Mouse (Mus musculus): Measurements from ENCODE around the gene Coq8b.
"Not testable (repeated sequence)": the region's sequence is repeated elsewhere in the genome, so short reads cannot be mapped to it uniquely, and the experiment has no call there.

The Coq8b gene

DNA sequence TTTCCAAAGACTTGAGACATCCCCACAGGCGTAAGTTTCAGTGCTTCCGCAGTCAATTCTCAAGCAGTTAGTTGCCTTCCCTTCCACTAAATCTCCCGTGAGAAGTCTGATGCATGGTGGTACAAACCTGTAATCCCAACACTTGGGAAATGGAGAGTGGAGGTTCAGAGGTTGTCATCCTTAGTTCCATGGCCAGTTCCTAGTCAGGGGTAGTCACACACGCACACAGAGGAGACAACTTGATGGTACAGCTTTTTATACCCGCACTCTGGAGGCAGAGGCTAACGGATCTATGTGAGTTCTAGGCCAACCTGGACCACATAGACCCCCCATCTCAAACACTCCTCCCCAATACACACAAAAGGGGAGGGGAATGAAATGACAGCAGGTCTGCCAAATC, 4.0 kb upstream of the Coq8b start:
- no peak for DNase-seq (ENCODE audit: low spot score in 2 of 2)

DNA sequence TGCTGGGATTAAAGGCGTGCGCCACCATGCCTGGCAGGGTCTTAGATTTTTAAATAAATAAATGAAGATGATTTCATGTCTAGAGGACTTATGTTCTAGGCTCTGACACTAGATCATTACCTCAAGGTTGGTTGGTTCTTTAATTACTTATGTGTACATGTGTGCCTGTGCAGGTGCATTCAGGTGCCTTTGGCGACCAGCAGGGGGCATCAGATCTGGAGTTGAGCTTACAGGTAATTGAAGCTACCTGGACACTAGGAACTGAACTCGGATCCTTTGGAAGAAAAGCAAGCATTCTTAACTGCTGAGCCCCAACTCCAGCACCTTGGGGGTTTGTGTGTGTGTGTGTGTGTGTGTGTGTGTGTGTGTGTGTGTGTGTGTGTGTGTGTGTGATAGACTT, 2.0 kb upstream of the Coq8b start:
- no peak for DNase-seq (ENCODE audit: low spot score in 2 of 2)

DNA sequence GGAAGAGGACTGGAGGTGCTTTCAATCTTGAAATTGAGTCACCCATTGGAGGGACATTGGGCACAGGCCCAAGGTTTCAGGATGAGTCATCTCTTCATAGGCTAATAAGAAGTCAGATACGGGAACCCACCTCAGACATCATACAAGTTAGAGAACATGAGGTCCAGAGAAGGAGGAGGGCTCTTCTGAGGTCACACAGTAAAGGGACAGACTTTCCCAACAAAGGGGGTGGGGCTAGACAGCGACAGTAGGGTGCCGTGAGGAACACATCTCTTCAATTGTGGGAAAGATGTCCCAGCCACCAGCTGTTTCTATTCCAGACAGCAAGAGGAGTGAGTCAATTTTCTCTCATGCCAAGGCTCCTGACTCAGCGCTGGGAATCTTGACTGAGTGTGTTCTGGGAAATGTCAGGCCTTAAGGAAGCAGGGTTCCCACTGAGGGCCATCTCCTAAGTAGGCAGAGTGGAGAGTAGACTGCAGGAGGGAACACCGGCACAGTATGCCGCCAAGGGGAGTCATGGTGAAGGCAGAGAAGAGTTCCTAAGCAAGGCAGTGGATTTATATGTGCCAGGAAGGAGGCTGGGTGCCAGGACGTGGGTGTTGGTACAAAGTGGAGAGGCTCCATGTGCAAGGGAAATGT, 1.0 kb upstream of the Coq8b start:
- DNase-seq (ENCODE audit: low spot score in 2 of 2) = peak; percentile 57 to 75

DNA sequence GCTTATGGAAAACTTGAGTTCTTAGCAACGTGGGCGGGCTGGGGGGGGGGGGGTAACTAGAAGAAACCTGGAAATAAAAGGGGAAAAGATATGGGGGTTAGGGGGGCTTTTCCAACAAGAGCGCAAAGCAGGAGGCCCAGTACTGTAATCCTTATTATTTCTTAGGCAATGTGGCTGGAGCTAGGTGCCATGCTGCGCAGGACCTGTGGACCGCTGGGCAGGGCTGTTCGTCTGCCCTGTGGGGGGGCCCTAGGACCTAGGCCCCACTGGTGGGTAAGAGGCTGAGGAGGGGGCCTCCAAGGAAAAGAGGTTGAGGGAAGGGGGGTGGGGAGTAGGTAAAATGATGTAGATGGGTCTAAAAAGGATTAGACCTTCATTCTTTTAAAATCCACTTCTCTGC, 477 bp downstream of the Coq8b start:
- no peak for DNase-seq (ENCODE audit: low spot score in 2 of 2)

DNA sequence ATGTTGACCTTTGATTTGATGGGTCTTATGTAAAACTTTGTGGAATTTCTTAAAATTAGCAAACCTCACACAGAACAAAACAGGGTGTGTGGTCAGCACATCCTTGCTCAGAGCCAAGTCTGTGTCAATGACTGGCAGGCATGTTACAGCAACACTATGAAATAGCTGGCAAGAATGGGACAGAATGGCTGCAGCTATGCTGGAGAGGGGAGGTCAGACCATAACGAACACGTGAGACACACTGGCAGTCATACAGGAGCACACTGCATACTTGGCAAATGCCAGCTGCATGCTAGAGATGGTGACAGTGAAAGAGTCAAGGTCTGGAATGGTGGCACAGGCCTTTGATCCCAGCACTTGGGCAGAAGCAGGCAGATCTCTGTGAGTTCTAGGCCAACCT, 2.9 kb downstream of the Coq8b start:
- no peak for DNase-seq (ENCODE audit: low spot score in 2 of 2)

DNA sequence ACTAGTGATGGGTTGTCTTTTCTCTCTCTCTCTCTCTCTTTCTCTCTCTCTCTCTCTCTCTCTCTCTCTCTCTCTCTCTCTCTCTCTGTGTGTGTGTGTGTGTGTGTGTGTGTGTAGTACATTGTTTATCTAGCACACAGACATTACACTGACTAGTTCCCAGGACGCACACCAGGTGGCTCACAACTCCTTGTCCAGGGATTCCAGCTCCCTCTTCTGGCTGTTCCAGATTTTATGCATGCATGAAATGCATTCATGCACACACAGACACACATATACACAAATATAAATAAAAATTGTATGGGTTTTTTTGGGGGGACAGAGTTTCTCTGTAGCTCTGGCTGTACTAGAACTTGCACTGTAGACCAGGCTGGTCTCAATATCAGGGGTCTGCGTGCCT, 4.7 kb downstream of the Coq8b start:
- DNase-seq (ENCODE audit: low spot score in 2 of 2) = no peak

DNA sequence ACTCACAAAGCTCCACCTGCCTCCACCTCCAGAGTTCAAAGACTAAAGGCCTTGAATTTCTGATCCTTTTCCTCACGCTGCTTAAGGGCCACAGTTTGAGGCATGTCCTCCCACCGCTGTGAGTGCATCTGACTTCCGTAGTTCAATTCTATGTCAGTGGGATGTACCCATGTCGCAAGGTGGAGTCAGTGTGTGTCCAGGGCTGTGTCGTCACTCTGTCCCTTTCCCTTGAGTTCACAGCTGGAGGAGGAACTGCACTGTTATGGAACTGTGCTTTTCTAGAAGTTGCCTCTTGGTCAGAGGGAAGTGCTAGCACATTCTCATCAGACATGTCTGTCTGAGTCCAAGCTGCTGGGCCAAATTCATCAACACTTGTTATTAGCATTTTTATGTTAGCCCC, 5.7 kb downstream of the Coq8b start:
- no peak for DNase-seq (ENCODE audit: low spot score in 2 of 2)

DNA sequence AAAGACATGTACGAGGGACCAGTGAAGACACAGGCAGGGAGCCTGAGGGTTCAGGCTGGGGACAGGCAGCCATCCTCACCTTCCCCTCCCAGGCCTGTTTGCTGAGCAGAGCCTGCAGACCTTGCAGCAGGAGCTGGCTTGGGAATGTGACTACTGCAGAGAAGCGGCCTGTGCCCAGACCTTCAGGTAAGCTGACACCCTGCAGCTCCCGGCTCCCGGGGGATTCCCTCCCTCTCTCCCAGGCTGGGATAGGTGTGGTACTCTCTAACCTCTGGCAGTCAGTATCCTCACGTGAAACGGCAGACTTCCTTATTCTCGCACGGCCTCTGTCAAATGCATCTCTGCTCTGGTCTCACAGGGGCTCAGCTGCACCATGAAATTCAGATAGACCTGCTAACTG, 10.4 kb downstream of the Coq8b start:
- DNase-seq (ENCODE audit: low spot score in 2 of 2) = no peak

DNA sequence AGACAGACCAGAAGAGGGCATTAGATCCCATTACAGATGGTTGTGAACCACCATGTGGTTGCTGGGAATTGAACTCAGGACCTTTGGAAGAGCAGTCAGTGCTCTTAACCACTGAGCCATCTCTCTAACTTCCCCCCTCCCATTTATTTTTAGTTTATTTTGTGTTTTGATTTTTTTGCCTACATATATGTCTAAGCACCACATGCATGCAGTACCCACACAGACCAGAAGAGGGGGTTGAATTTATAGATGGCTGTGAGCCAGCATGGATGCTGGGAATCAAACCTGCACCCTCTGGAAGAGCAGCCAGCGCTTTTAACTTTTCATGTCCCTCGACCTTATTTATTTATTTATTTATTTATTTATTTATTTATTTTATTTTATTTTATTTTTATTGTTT, 11.3 kb downstream of the Coq8b start:
- DNase-seq (ENCODE audit: low spot score in 2 of 2) = not testable (repeated sequence)

DNA sequence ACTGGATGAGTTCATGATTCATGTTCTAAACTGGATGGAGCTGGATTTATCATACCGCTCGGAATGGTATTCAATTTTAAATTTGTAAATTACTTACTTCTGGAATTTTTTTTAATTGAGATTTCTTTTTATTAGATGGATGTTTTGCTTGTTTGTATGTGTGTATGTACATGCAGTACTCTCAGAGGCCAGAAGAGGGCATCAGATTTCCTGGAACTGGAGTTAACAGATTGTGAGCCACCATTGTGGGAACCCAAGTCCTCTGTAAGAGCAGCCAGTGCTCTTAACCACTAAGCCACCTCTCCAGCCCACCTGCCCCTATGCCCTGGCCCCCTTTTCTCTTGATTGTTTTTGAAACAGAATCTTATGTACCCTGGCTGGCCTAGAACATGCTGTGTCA, 16.3 kb downstream of the Coq8b start:
- DNase-seq (ENCODE audit: low spot score in 2 of 2) = no peak

DNA sequence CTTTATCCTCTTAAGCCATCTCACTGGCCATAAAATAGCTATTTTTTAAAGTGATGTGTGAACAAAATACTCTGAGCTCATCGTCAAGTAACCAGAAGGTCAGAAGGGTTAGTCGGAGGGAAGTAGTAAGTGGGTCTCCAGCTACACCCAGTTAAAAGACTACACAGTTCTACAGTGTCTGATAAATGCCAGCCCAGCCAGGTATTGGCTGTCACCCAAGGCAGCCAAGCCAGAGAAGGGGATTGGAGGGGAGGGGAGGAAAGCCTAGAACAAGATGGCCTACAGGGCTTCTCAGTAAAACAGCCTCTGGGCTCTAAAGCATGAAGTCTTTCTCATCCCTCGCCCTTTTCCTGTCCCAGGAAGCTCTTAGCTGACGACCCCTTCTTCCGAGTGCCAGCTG, 17.1 kb downstream of the Coq8b start:
- no peak for DNase-seq (ENCODE audit: low spot score in 2 of 2)

DNA sequence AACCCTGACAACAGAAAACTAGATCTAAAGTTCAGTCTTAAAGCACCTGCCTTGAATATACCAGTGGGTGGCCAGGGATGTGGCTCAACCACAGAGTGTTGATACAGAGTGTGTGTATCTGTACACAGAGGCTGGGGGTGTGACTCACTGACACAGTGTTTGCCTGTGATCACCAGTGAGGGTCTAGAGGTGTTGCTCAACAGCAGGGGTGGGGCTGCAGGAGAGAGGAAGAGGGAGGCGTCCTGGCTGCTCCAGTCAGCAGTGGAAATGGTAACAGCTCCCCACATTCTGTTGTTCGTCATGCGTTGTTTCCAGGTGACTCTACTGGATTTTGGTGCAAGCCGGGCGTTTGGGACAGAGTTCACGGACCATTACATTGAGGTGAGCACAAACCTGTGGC, 19.1 kb downstream of the Coq8b start:
- no peak for DNase-seq (ENCODE audit: low spot score in 2 of 2)

DNA sequence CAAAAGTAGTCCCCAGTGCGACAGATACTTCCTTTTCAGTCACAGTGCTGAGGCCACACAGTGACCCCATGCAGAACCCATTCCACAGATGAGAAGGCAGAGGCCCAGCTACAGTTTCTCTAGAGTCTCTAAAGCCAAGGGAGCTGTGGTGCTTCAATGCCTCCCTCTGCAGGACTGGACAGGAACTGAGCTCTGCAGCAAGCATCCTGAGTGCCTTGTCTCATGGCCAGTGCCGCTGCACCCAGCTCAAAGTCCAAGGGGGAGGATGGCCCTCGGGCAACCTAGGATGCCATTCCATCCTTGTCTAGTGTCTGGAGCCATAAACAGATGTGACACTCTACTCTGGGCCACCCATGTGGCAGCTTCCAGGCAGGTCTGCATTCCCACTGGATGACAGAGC, 22.9 kb downstream of the Coq8b start:
- no peak for DNase-seq (ENCODE audit: low spot score in 2 of 2)

DNA sequence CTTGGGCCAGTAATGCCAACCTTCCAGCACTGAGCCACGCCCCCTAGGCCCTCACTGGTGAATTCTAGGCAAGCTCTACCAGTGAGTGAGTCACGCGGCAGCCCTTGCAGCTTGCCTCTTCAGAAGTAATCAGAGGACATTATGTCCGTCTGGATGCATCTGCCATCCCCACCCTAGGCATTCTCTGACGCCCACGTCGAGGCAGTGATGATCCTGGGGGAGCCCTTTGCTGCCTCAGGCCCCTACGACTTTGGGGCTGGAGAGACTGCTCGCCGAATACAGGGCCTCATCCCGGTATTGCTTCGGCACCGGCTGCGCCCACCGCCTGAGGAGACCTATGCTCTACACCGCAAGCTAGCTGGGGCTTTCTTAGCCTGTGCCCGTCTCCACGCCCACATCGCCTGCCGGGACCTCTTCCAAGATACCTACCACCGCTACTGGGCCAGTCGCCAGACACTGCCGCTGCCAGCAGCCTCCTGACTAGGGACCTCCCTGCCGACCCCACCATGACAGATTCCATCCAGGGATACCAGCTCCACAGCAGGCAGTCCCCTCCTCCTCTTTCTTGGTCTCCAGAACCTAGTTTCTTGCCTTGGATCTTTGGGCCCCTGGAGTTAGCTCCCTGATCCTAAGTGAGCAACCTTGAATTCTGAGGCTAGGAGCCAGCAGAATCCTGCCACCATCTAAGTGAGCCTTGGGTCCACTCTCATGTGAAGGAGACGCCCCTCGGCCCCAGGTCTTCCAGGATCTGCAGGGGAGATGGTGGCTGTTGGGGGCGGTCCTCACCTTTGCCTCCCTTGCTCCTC, 24.4 kb downstream of the Coq8b start:
- DNase-seq (ENCODE audit: low spot score in 2 of 2) = peak; percentile 63 to 65

DNA sequence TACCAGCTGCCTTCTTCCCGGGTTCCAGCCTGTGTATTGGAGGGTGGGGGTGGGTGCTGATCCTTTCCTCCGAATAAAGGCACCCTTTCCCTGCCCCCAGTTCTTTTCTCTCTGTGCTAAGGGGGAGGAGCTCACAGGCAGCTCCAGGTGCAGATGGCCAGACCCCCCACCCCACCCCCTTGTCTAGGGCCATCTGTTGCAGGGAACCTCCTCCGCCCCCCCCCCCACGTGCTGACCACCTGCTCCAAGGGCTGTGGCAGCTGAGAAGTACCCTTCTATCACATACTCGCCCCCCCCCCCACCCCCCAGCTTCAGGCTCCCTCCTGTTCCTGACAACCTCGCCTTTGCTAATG, 25.0 kb downstream of the Coq8b start:
- no peak for DNase-seq (ENCODE audit: low spot score in 2 of 2)

DNA sequence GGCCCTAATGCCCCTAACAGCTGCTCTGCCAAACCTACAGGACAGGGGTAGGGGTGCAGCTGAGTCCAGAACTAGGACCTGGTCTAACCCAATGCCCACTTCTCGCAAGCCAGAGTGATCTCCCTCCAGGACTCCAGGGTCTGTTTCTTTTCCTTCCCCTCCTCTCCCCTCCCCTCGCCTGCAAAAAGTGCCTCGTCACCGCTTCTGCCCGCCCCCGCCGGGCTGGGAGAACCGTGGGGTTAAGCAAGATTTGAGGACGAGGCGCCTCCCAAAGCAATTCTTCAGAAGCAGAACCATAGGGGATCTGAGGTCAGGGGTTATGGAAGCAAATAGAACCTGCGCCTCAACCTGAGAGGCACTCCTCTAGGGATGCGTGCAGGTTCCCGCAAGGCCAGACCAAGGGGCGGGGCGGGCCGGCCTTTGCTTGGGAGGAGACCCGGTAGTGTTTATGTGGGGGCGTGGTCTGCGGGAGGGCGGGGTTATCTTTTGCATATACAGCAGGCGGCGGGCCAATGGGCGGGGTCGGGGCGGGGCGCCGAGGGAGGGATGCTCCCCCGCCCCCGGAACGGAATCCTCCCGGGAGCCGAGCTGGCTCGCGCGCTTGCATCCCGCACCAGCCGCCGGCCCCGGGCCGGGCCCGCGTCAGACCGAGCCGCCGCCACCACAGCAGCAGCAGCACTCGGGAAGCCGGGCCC, 25.5 kb downstream of the Coq8b start, which contains the start of gene Numbl:
Gene Numbl, plus strand, starts transcription at position 229 of the 695 bp plus-strand sequence.
- DNase-seq (ENCODE audit: low spot score in 2 of 2) = peak; percentile 86 to 89

DNA sequence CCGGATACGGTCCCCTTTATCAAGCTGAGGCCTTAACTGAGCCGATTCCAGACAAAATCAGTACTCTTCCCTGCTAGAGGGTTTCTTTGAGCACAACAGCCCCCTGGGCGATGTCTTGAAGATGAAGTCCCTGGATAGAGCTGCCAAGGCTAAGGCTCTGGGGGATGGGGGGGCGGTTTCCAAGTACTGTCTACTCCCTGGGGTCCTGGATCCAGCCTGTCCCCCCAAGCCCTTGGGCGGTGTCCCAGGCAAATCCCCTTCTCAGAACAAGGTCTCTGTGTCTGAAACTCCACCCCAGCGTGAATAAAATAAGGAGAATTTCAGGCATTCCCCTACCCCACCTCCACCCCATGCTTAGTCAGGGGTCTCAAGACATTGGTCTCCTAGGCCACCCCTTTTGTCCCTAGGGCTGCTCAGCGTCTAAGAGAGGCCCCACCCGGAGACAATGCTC, 26.5 kb downstream of the Coq8b start:
- DNase-seq (ENCODE audit: low spot score in 2 of 2) = no peak

DNA sequence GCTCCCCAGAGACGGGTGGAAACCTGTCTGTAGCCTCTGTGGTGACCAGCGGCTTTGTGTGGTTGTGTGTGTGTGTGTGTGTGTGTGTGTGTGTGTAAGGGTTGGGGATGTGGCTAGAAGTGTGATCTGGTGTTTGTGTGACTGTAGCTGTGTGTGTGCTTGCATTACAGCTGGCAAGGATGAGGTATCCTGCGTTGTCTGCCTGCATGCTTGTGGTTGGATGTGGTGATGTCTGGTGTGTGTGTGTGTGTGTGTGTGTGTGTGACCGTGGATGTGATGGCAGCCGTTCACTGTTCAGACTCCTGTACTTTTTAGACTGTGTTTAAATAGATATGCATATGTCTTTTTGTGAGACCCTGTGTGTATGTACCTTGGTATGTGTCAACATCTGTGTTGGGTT, 26.9 kb downstream of the Coq8b start:
- no peak for DNase-seq (ENCODE audit: low spot score in 2 of 2)

DNA sequence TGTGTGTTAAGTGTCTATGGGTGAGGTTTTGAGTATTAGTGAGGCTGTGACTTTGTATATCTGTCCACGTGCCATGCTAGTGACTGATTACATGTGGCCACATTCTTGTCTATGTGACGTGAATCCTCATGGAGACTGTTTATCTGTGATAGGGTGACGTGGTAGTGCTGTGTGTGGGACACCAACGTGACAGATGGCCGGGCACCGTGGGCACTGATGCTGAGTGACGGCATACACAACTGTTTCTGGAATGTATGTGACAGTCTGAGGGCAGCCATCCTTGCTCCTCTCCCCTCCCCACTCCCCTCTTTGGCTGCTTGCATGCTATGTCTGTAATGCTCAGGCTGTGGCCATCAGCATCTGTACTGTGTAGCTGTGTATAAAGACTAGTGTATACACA, 28.0 kb downstream of the Coq8b start:
- DNase-seq (ENCODE audit: low spot score in 2 of 2) = no peak

DNA sequence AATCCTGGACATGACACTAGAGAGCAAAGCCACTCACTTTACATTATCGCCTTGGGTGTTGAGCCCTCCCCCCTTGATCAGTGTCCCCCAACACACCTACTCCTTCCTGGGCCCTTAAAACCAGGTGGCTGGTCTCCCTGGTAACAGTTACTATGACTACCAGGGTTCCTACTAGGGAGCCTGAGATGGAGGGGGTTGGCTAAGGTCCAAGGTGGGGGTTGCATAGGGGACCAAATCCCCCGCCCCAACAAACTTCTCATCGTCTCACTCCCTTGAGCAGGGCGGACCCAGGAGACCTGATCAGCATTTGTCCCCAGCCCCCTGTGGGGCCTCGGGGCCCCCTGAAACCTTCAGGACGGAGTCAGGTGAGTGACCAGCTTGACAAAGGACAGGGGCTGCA, 29.1 kb downstream of the Coq8b start:
- no peak for DNase-seq (ENCODE audit: low spot score in 2 of 2)

DNA sequence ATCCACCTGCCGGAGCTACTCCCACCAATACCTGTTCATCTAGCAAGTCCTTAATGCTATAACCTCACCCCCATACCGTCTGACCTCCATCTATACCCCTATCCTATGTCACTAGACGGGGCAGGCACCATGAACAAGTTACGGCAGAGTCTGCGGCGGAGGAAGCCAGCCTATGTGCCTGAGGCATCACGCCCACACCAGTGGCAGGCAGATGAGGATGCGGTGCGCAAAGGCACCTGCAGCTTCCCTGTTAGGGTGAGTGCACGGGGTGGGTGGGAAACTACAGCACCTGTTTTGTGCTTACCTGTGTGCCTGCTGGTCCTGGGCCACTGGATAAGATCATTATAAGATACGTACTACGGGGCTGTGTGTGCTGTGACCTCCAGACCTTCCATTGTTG, 31.9 kb downstream of the Coq8b start:
- no peak for DNase-seq (ENCODE audit: low spot score in 2 of 2)

DNA sequence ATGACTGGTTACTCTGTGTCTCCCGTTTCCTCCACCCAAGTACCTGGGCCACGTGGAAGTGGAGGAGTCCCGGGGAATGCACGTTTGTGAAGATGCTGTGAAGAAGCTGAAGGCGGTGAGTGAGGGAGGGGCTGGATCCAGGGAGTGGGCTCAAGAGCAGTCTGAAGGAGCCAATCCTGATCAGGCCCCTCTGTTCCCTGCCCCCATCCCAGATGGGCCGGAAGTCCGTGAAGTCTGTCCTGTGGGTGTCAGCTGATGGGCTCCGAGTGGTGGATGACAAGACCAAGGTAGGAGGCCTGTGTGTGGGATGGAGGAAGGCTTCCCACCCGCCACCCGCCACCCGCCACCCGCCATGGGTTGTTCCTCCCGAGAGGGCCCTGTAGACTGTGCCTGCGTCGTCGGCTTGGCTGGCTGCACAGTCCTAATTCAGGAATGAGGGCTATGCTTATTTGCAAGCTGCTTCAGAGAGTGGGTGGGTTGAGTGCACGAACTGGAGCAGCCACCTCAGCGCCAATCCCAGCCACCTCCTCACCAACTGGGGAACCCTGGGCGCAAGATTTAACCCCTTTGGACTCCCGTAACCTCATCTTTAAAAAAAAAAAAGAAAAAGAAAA, 33.8 kb downstream of the Coq8b start:
- DNase-seq (ENCODE audit: low spot score in 2 of 2) = peak; percentile 72 to 73

DNA sequence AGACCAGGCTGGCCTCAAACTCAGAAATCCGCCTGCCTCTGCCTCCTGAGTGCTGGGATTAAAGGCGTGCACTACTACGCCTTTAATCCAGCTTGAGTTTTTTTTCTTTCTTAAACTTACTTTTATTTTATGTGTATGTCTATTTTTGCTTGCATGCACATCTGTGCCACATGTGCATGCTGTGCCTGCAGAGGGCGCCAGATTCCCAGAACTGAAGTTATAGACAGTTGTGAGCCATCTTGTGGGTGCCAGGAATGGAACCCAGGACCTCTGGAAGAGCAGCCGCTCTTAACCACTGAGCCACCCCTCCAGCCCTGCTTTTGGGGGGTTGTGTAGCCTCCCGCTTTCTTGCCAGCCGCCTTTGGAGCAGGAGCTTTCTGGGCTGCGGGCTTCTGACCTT, 38.6 kb downstream of the Coq8b start:
- DNase-seq (ENCODE audit: low spot score in 2 of 2) = no peak

Data from frontal cortex, postnatal 14 days (tissue).